Mouse (Mus musculus) CH12.LX (cell line): ENCODE measurements around the gene Hoxd11. TPM values are rescaled to one million over a fixed set of nuclear protein-coding genes. Genes with fewer than 3 reads are reported as not detected.

ENCODE experiments used
- DNase-seq: peaks from one replicate; pipeline ENCODE4 v3.0.0-alpha.2; 2013; ENCODE audit errors: extremely low read depth
- H3K27ac ChIP-seq: 2 replicates; pipeline ENCODE4 v1.5.1; 2012; ENCODE audit warnings: low read depth, mild to moderate bottlenecking, control low read depth, moderate library complexity; ENCODE audit not compliant: insufficient read depth
- H3K27me3 ChIP-seq: replicated peaks from 2 replicates; pipeline ENCODE3; 2012; ENCODE audit warnings: inconsistent platforms
- H3K36me3 ChIP-seq, 2 experiments: replicated peaks in 1 of 2; 2 replicates each; pipeline versions ENCODE3 to v1.6.1; 2012; ENCODE audit warnings: inconsistent platforms in 1 of 2, low read length in 1 of 2, mild to moderate bottlenecking in 1 of 2, mixed read lengths in 1 of 2, moderate library complexity in 1 of 2; ENCODE audit not compliant: control insufficient read depth in 1 of 2, insufficient read depth in 1 of 2
- H3K4me1 ChIP-seq, 2 experiments: 2 replicates each; pipeline ENCODE4 v1.6.1; 2012; ENCODE audit warnings: inconsistent platforms in 1 of 2, moderate library complexity in 1 of 2; ENCODE audit not compliant: insufficient read depth in 2 of 2, control insufficient read depth in 1 of 2
- H3K4me2 ChIP-seq: 2 replicates; pipeline ENCODE4 v1.6.1; 2012; ENCODE audit warnings: low read depth, mild to moderate bottlenecking, control low read depth; ENCODE audit not compliant: poor library complexity, insufficient read depth, severe bottlenecking
- H3K4me3 ChIP-seq, 3 experiments: fragments of 150-350 bp in 1 of 3; sonication (generic) in 1 of 3; replicated peaks in 1 of 3; 2 replicates each; pipeline versions ENCODE3 to v1.5.1; 2011 to 2012; ENCODE audit warnings: low read depth in 2 of 3, low read length in 2 of 3, mild to moderate bottlenecking in 2 of 3, moderate library complexity in 2 of 3, control low read depth in 1 of 3, improper control_type of control experiment in 1 of 3, inconsistent platforms in 1 of 3, mixed read lengths in 1 of 3; ENCODE audit not compliant: poor library complexity in 1 of 3
- H3K79me2 ChIP-seq: replicated peaks from 2 replicates; pipeline ENCODE4 v1.6.1; 2012; ENCODE audit warnings: mild to moderate bottlenecking, moderate library complexity; ENCODE audit not compliant: control insufficient read depth, poor library complexity, insufficient read depth, severe bottlenecking; ENCODE audit errors: extremely low read depth
- H3K9ac ChIP-seq: 2 replicates; pipeline ENCODE4 v1.6.1; 2012; ENCODE audit warnings: low read depth, mild to moderate bottlenecking, control low read depth, moderate library complexity; ENCODE audit not compliant: insufficient read depth
- H3K9me3 ChIP-seq: replicated peaks from 2 replicates; pipeline ENCODE3; 2012; ENCODE audit warnings: low read length, inconsistent platforms, mixed read lengths
- CHD1 ChIP-seq: IDR thresholded peaks from 2 replicates; pipeline ENCODE4 v1.6.1; 2012; ENCODE audit warnings: low read depth, low read length, improper control_type of control experiment, inconsistent platforms
- CHD2 ChIP-seq: IDR thresholded peaks from 2 replicates; pipeline ENCODE4 v1.6.1; 2011; ENCODE audit warnings: low read length, improper control_type of control experiment
- ELF1 ChIP-seq: IDR thresholded peaks from 2 replicates; pipeline ENCODE4 v1.6.1; 2014; ENCODE audit warnings: low read depth, mild to moderate bottlenecking, inconsistent platforms, low read length, improper control_type of control experiment
- EP300 ChIP-seq: IDR thresholded peaks from 2 replicates; pipeline ENCODE4 v1.6.1; 2011; ENCODE audit warnings: low read length, improper control_type of control experiment
- GABPA ChIP-seq: IDR thresholded peaks from 2 replicates; pipeline ENCODE4 v1.6.1; 2012; ENCODE audit warnings: low read depth, low read length, improper control_type of control experiment, inconsistent platforms; ENCODE audit not compliant: insufficient replicate concordance
- IRF4 ChIP-seq: IDR thresholded peaks from 2 replicates; pipeline ENCODE4 v1.6.1; 2014; ENCODE audit warnings: low read depth, mild to moderate bottlenecking, inconsistent platforms, low read length, improper control_type of control experiment
- KAT2A ChIP-seq: IDR thresholded peaks from 2 replicates; pipeline ENCODE4 v1.6.1; 2012; ENCODE audit warnings: low read length, improper control_type of control experiment, inconsistent platforms; ENCODE audit not compliant: insufficient replicate concordance
- MAX ChIP-seq: IDR thresholded peaks from 2 replicates; pipeline ENCODE4 v1.6.1; 2011; ENCODE audit warnings: low read length, improper control_type of control experiment
- MAZ ChIP-seq: IDR thresholded peaks from 2 replicates; pipeline ENCODE4 v1.6.1; 2012; ENCODE audit warnings: low read depth, mild to moderate bottlenecking, inconsistent platforms, low read length, improper control_type of control experiment, moderate library complexity
- POLR2A ChIP-seq: IDR thresholded peaks from 2 replicates; pipeline ENCODE4 v1.6.1; 2011; ENCODE audit warnings: low read depth, mild to moderate bottlenecking, improper control_type of control experiment, low read length
- SMC3 ChIP-seq: IDR thresholded peaks from 2 replicates; pipeline ENCODE4 v1.6.1; 2011; ENCODE audit warnings: low read depth, low read length, improper control_type of control experiment
- ZMIZ1 ChIP-seq: IDR thresholded peaks from 2 replicates; pipeline ENCODE4 v1.6.1; 2012; ENCODE audit warnings: low read depth, mild to moderate bottlenecking, inconsistent platforms, low read length, improper control_type of control experiment
- ZNF384 ChIP-seq: IDR thresholded peaks from 2 replicates; pipeline ENCODE4 v1.6.1; 2012; ENCODE audit warnings: low read depth, low read length, improper control_type of control experiment, inconsistent platforms
- dilution Hi-C: fragments of 300-500 bp; cut with MboI; formaldehyde crosslinking; loops from 2 replicates; pipeline ENCODE4 v1.14.3; 2020; ENCODE audit warnings: low sequenced_read_pairs; ENCODE audit not compliant: extremely low pct_unique_long_range_greater_than_20kb, extremely low pct_ligation_motif_present
- in situ Hi-C: fragments of 300-500 bp; cut with MboI; formaldehyde crosslinking; loops from 3 replicates; pipeline ENCODE4 v1.14.3; 2019; ENCODE audit warnings: low sequenced_read_pairs, low pct_ligation_motif_present, low pct_unique_long_range_greater_than_20kb, mixed read lengths
- polyA plus RNA-seq: library from polyadenylated mRNA; unstranded; fragments of >175 nt; gene quantifications from 2 replicates; pipeline ENCODE4 v1.2.1, GENCODE M21; 2012; ENCODE audit warnings: low read depth; ENCODE audit not compliant: insufficient read length
- total RNA-seq, 2 experiments: library from RNA; depleted of rRNA; stranded (reverse); fragments of 300-350 nt in 1 of 2; fragments of >200 nt in 1 of 2; gene quantifications; 2 replicates each; pipeline ENCODE4 v1.2.3; 2012 to 2014

The Hoxd11 gene
- total and polyA plus RNA-seq, 3 experiments = not detected

DNA sequence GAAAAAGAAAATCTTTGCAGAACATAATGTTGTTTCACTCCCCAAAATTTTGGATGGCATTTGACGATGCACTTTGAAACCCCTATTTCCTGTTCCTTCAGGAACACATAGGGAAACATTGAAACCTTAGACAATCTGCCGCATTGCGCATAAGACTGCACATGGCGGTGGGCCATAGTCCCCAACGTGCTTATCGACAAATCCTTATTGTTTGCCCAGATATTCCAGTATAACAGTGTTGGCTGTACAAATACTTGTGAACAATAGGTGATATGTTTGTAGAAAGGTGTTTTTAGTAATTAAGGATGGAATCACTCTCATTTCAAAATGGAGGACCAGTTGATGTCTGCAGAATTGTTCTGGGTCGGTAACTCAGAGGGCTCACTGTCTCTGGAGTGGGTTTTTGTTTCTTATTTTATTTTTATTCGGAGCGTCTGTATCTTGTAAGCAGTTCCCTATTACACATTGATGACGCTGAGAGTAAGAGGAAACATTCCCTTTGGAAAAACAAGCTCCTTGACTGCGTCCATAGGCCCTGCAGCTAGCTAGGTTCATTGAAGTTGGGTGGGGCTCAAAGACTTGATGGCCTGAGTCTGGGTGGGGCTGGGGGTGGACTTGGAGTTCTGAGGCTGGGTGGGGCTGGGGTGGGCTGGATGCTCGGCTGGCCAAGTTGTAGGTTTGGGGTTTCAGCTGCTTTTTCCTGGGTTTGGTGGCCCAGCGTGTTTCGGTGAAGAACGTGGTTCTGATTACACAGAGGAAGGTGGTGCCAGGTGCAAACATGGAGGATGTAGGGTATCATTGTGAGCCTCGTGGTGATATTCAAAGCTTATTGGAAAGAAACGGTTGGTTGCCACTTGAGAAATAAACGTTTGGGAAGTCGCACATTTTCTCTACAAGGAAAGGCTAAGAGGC lies 34.1 kb downstream of the Hoxd11 start:
- Histone ChIP-seq H3K4me2 (no peak overlapping the region), H3K4me3 (no peak overlapping the region), H3K9me3 (peaks cover 4% of the 10 kb centered on the region), H3K27ac (no peak overlapping the region), H3K9ac (no peak overlapping the region), H3K27me3 (no peaks in the 10 kb centered on the region), H3K4me1 (peaks cover 6 to 12% of the 10 kb centered on the region in 2 experiments; a peak in 3 of 4 replicates), H3K36me3 (no peaks in the 10 kb centered on the region), H3K79me2 (no peaks in the 10 kb centered on the region)
- in situ Hi-C loops (loop anchor here (25.0 kb wide), 1 partner anchor 874 kb away; no protein-coding TSS in a partner anchor), dilution Hi-C loops (no loop called here)
- DNase-seq = no peak
- TF ChIP-seq ZNF384 (no peak), ELF1 (no peak), MAX (no peak), KAT2A (no peak), EP300 (no peak), CHD2 (no peak), ZMIZ1 (no peak), GABPA (no peak), CHD1 (no peak), MAZ (no peak)

DNA sequence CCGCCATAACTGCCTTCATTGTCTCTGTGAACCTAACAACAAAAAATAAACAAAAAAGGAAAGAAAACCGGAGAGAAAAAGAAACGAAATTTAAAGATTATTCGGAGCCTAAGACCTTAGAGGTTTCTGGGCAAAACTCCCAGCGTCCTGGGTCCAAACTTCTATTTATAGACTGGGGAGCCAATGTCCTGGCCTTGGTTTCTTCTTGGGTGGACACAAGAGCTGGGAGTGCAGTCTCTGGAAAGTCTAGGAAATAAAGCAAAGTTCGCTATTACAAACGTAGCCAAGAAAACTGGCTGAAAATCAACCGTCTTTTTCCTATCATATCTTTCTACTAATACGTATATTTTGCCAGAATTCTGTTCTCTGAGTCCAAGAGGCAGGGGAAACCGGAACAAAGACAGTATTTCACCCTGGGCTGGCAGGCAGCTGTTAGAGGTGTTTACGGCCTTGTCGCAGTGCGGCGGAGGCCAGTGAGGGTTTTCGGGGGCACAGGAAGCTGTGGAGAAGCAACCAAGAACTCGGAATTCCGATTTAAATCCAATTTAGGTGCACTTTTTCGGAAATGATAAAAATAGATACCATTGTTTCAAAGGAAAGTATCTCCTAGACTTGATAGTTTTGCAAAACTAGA lies 34.9 kb downstream of the Hoxd11 start:
- dilution Hi-C loops = no loop called here
- in situ Hi-C loops = loop anchor here (25.0 kb wide), 1 partner anchor 873 kb away; no protein-coding TSS in a partner anchor
- Histone ChIP-seq H3K4me1 (peaks cover 6 to 12% of the 10 kb centered on the region in 2 experiments; a peak in 3 of 4 replicates), H3K79me2 (no peaks in the 10 kb centered on the region), H3K4me3 (no peak overlapping the region), H3K27ac (no peak overlapping the region), H3K9me3 (peaks cover 4% of the 10 kb centered on the region), H3K36me3 (no peaks in the 10 kb centered on the region), H3K4me2 (no peak overlapping the region), H3K9ac (no peak overlapping the region), H3K27me3 (no peaks in the 10 kb centered on the region)
- no peak for DNase-seq
- TF ChIP-seq IRF4 (no peak), POLR2A (no peak), SMC3 (no peak)
